Mouse (Mus musculus) spleen, adult 2 months (tissue): Measurements from ENCODE around the gene Fbxl18. TPM values are rescaled to one million over a fixed set of nuclear protein-coding genes. Genes with fewer than 3 reads are reported as not detected.

Experiments used
- DNase-seq, 2 experiments: peaks; one replicate each; pipeline versions ENCODE4 v3.0.0 to v3.0.0-alpha.2; 2012 to 2021; ENCODE audit warnings: low spot score in 2 of 2, low read depth in 1 of 2
- H3K27ac ChIP-seq: fragments of 200-500 bp; 2 replicates; pipeline ENCODE4 v1.5.1; 2012; ENCODE audit warnings: low read length, inconsistent platforms; ENCODE audit not compliant: insufficient read depth
- H3K27me3 ChIP-seq: fragments of 200-500 bp; 2 replicates; pipeline ENCODE4 v1.6.1; 2012; ENCODE audit warnings: mild to moderate bottlenecking, moderate library complexity, low read length, inconsistent platforms; ENCODE audit not compliant: control insufficient read depth, insufficient read depth
- H3K36me3 ChIP-seq: fragments of 200-500 bp; 2 replicates; pipeline ENCODE4 v1.6.1; 2012; ENCODE audit warnings: mild to moderate bottlenecking, low read length, inconsistent platforms; ENCODE audit not compliant: control insufficient read depth, insufficient read depth
- H3K4me1 ChIP-seq: fragments of 200-500 bp; 2 replicates; pipeline ENCODE4 v1.6.1; 2011; ENCODE audit warnings: inconsistent platforms; ENCODE audit not compliant: control insufficient read depth, insufficient read depth, insufficient read length
- H3K4me3 ChIP-seq: fragments of 200-500 bp; 2 replicates; pipeline ENCODE4 v1.5.1; 2011; ENCODE audit warnings: mild to moderate bottlenecking, inconsistent platforms; ENCODE audit not compliant: insufficient read depth, insufficient read length; ENCODE audit errors: extremely low read depth
- CTCF ChIP-seq: fragments of 200-500 bp; IDR thresholded peaks from 2 replicates; pipeline ENCODE4 v1.5.1; 2011; ENCODE audit warnings: mild to moderate bottlenecking, inconsistent platforms; ENCODE audit not compliant: insufficient read depth, insufficient read length, insufficient replicate concordance; ENCODE audit errors: extremely low read depth
- POLR2A ChIP-seq: fragments of 200-500 bp; IDR thresholded peaks from 2 replicates; pipeline ENCODE4 v1.6.1; 2011; ENCODE audit warnings: low read depth, low read length, inconsistent platforms
- WGBS: fragments of 180-500 bp; shearing (Covaris S2); methylation state at CpG from one replicate; pipeline ENCODE4 v1.1.7; 2018; 5-methylcytosine and 5-hydroxymethylcytosine counted together
- polyA plus RNA-seq: library from polyadenylated mRNA; depleted of rRNA; stranded (reverse); fragments of >200 nt; gene quantifications from 2 replicates; pipeline ENCODE4 v1.2.3, GENCODE M21; 2012; rRNA removed

The Fbxl18 gene
- polyA plus RNA-seq, 1 experiment: 15.8 TPM

DNA sequence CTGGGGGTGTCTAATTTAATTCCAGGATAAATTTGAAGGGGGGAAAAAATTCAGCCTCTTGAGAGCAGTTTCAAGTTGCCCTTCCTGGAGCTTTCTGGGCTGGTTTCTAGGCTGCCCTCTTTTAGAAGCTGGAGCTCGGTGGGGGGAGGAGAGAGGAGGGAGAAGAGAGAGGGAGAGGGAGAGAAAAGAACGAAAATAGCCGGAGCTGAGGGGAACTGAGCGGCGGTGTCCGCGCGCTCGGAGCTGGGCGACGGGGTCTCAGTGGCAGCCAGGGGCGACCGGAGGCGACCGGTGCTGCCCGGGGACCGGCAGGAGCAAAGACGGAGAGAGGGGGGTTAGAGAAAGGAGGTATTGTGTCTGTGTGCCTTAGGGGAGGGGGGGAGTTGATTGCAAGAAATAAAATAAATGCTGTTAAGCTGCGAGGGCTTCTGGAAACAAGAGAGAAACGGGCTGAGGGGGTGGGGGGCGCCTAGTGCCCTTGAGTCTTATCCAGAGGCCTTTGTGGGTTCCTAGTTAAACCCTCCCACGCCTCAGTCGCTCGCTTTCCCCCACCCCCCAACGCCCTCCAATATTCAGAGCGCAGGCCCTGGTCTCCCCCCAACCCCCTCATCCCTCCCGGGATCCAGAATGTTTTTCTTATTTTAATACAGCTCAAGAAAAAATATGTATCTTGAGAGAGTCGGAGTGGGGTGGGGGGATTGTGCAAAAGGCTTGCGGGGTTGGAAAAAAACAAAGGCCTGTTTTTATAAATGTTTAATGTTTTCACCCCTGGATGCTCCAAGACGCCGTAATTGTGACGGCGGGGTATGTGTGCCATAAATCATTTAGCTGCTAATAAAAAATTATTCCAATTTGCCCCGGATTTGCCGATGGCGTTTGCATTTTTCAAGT lies 75.6 kb downstream of the Fbxl18 start:
- peaks cover 28% of the 10 kb centered on the region for H3K27me3 ChIP-seq

DNA sequence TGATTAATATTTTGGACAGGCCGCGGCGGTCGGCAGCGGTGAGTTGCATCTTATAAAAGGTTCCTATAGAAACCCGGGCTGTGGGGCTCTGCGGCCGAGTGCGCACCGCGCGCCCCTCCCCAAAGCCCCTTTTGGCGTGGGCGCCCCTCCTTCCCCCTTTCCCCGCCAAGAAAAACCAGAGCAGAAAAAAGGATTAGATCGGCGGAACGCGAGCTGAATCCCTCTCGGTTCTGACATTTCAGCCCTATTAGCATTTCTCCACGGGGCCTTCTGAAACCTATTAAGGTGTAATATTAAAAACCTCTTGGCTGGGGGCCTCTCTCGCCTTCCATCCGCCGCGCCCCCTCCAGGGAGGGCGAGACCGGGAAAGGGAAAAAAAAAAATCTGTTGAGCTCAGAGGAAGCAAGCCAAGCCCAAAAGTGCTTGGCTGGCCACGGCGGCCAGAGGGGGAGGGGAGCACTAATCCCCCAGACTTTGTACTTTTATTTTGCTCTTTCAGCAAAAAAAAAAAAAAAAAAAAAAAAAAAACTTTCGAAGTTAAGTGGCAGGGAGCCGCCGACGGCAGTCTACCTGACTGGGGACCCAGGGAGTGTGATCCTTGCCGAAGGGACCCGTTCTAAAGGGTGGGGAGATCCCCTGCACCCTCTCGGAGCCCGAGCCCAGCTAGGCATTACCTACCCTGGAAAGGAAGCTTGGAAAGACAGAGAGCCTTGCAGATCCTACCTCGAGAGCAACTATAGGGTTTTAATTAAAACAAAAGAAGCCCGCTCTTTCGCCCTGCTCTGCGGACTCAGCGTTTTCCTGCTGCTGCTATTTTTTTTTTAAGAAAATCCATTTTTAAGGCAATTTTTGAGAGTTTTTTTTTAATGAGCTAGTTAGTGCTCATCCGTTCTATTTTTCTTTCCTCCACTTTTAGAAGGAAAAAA lies 76.5 kb downstream of the Fbxl18 start:
- no peak for TF ChIP-seq POLR2A
- no peak for TF ChIP-seq CTCF
- peak overlapping the region; percentile 89 for H3K27ac ChIP-seq
- no peaks in the 10 kb centered on the region for H3K36me3 ChIP-seq
- DNase-seq: peak in 1 of 2 experiments; percentile 9
- peaks cover 10% of the 10 kb centered on the region for H3K4me1 ChIP-seq
- peak overlapping the region; percentile 63 for H3K4me3 ChIP-seq
- peaks cover 28% of the 10 kb centered on the region for H3K27me3 ChIP-seq
- WGBS: 1% methylated on average over 43 of the region's 43 CpGs

More for the DNA sequence above, 75.6 kb downstream of the Fbxl18 start:
- Histone ChIP-seq H3K4me1 (peaks cover 7% of the 10 kb centered on the region), H3K27ac (peak overlapping the region; percentile 92), H3K36me3 (no peaks in the 10 kb centered on the region), H3K4me3 (peak overlapping the region; percentile 67)
- WGBS: 2% methylated on average over 36 of the region's 36 CpGs
- DNase-seq: no peak
- TF ChIP-seq CTCF (no peak), POLR2A (no peak)

DNA sequence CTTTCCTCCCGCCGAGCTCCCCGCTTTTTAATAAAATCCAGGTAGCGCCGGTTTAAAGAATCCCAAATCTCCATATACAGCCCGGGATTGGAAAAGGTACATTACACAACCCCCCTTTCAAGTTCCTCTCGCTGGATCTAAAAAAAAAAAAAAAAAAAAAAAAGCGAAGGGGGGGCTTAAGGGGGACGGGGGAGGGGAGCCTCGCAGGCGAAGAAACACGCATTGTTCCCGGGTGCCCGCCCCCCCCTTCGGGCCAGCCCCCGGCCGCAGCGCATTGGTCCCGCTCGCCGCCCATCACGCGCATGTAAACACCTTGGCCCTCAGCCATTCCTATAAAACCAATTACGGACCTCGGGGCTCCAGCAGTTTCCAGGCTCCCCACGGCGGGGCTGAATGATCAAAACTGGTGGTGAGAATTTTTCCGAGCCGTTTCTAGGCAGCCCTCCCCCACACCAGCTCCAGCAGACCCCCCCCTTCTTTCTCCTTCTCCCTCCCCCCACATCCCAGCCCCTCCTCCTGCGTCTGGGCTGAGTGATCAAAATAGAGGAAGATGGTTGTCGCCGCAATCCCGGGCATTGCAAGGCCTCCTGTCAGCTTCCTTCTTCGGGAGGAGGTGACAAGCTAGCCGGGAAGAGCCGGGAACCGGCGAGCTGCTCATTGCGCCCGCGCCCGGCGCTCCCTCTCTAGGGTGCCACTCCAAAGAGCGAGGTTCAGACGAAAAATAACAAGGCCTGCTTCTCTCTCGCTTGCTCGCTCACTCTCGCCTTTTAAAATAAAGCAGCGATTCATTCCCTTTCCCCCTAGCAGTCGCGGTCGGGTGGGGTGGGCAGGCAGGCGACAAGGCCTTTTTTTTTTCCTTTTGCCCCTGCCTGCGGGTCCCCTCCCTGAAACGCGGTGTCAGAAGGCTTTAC lies 77.4 kb downstream of the Fbxl18 start, which contains the start of gene Tnrc18:
Tnrc18 (minus strand) TSS at position 139 of the 911 bp plus-strand sequence.
- H3K27me3 ChIP-seq: peaks cover 26% of the 10 kb centered on the region
- peak within 1 kb of the TSS; percentile 90 for H3K4me3 ChIP-seq
- peak; percentile 55 to 85 for DNase-seq

More for the DNA sequence above, 77.4 kb downstream of the Fbxl18 start, which contains the start of gene Tnrc18:
- Histone ChIP-seq H3K4me1 (peaks cover 10% of the 10 kb centered on the region), H3K27ac (peak within 1 kb of the TSS; percentile 94), H3K36me3 (no peaks in the 10 kb centered on the region)
- TF ChIP-seq CTCF (no peak), POLR2A (no peak; the same call in 1 of the 2 replicates)
- WGBS: under 1% methylated on average over 55 of the region's 56 CpGs

Other genes with a start within 250 kb of the Fbxl18 start
- gene Slc29a4, start 202.9 kb downstream of the Fbxl18 start, polyA plus RNA-seq: 9.7 and 12.9 TPM in 2 replicates
- 37.3 and 47.1 TPM in 2 replicates for gene Tnrc18, start 77.8 kb downstream of the Fbxl18 start, polyA plus RNA-seq
- gene Actb, start 11.3 kb upstream of the Fbxl18 start, polyA plus RNA-seq: 6,692 and 9,830 TPM in 2 replicates
- 33.7 and 59.8 TPM in 2 replicates for gene Fscn1, start 64.9 kb upstream of the Fbxl18 start, polyA plus RNA-seq
- gene Rnf216, start 217.6 kb upstream of the Fbxl18 start, polyA plus RNA-seq: 25.9 and 32.4 TPM in 2 replicates